Mouse (Mus musculus) liver, adult 2 months (tissue): ENCODE data around the gene Tnk1.

ENCODE experiments used
- CTCF ChIP-seq: fragments of 200-500 bp; IDR thresholded peaks from 2 replicates; pipeline ENCODE4 v1.5.1; 2011; ENCODE audit warnings: low read depth, low read length, control low read depth
- POLR2A ChIP-seq: fragments of 200-500 bp; IDR thresholded peaks from 2 replicates; pipeline ENCODE4 v1.6.1; 2011; ENCODE audit warnings: low read length, control low read depth; ENCODE audit not compliant: insufficient read depth; ENCODE audit errors: extremely low read depth

DNA sequence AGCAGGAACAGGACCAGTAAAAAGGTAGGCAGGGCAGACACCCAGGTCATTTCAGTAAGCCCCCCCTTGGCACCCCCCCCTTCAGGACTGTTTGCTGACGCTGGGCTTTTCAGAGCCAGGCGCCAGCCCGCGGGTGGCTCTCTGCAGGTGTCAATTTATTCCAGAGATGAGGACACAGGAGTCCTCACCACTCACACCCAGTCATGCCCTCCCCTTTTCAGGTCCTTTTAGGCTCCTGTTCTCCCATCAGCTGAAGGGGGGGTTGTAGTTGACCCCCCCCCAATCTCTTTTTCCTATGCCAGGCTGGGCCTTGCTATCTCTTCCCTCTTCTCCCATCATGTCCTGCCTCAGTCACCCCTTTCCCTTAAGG lies 22.6 kb downstream of the Tnk1 start:
- TF ChIP-seq CTCF (no peak), POLR2A (no peak)
